Mouse (Mus musculus) lung, postnatal 0 days (tissue): Measurements from ENCODE around the gene Lgals3.

Source experiments
- CTCF ChIP-seq: IDR thresholded peaks from 2 replicates; pipeline ENCODE4 v1.5.1; 2016; ENCODE audit warnings: antibody characterized with exemption, mild to moderate bottlenecking
- EP300 ChIP-seq: IDR thresholded peaks from 2 replicates; pipeline ENCODE4 v1.6.1; 2016; ENCODE audit warnings: antibody characterized with exemption, mild to moderate bottlenecking, control low read depth

DNA sequence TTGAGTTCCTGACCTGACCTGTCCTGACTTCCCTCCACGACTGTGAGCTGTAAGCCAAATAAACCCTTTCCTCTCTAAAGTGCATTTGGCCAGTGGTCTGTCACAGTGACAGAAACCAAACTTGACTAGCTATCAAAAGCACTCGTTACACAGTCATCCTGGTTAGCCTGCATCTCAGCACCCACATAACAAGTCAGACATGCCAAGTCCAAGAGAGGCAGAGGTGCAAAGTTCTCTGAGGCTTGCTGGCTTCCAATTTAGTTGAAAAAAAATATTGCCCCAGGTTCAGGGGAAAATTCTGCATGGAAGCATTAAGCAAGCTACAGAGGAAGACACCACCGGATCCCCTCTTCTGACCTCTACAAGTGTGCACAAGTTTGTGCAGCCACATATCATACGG lies 14.3 kb upstream of the Lgals3 start:
- no peak for TF ChIP-seq CTCF
- no peak for TF ChIP-seq EP300
